Mouse (Mus musculus): ENCODE measurements at regions not wholly inside any gene's neighbourhood (a gene's known extent, or its start where the extent isn't known, plus 50 kb on each side); places are given as distances from the start of the nearest gene placed in this dataset.

- no peak for TF ChIP-seq CTCF (IDR thresholded peaks at IDR 0.05; ENCODE audit: low read depth)
- no peak for TF ChIP-seq EP300 (IDR thresholded peaks at IDR 0.05; ENCODE audit: low read depth)
Measured at GRCm38 (mm10) chr10:43800077-43800476, 101.5 kb downstream of the Qrsl1 start.
